Mouse (Mus musculus): ENCODE measurements at regions not wholly inside any gene's neighbourhood (a gene's known extent, or its start where the extent isn't known, plus 50 kb on each side); places are given as distances from the start of the nearest gene placed in this dataset.
A peak's percentile ranks its signal among the peaks of the same experiment; 100 is the strongest.

DNA sequence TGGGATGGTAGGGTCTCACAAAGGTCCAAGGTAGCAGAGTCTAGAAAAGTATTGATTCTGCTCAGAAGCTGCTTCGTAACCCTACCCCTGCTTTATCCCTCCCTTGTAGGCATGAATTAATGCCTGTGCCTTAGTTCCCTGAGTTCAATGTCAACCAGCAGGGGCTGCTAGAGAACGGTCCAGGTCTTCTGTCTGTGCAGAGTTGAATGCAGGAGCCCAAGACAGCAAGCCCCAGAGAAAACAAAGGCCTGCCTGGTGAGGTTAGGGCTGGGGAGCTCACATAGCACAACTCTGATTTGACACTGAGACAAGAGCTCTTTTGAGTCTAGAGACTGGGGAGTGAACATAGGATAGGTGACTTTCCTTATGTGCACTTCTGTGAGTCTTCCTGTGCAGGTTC lies 56.6 kb downstream of the Olig3 start:
- peak; percentile 76 for DNase-seq (ENCODE audit: low read depth, low spot score)

DNA sequence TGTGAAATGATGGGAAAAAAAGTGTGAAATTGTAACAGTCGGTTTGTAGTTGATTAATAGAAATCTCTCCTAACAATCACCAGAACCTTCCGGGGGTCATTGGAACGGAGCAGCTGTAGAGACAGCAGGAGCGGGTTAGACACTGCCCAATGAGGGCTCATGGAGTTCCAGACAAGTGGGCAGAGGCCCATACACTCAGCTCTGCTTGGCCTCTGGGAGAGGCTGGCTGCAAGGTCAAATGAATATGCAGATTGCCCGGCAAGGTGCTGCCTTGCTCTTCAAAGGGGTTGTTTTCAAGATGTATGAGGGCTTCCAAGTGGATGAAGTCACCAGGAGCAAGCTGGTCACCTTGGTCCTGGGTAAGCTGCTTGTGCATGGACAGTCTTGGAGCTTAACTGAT lies 57.6 kb downstream of the Olig3 start:
- peak; percentile 52 for DNase-seq (ENCODE audit: low read depth, low spot score)

DNA sequence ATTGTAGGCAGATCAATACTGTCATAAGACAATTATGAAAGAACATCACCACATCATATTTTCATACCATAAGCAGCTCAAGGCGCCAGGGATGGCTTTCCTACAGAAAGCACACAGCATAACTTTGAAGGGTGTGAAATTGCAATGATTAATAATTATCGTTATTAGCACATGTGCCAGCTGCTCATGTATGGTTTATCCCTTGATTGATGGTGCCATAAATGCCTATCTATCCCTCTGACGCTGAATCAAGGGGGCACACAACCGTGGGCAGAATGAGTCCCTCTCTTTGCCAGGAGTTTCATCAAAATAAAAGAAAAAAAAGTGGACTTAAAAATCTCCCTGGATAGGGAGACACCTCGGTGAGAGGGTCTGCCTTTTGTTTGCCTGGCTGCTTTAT lies 58.5 kb downstream of the Olig3 start:
- no peak for DNase-seq (ENCODE audit: low read depth, low spot score)

DNA sequence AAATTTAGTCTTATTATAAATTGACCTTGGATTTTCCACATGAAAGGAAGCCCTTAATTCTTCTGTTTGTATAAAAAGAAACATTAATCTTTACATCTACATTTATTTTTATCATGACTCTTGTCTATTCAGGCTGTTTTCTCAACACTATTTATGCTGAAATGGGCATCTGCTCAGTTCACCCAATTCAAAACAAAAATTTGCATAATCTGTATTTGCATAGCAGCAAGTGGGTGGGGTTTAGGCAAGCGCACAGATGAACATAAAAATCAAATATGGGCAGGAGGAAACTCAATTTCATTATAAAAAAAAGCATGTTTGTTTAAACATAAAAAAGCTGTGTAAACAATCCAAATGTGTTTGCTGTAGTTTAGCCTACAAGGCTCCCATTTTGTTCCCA lies 67.7 kb downstream of the Olig3 start:
- DNase-seq (ENCODE audit: low read depth, low spot score) = no peak

DNA sequence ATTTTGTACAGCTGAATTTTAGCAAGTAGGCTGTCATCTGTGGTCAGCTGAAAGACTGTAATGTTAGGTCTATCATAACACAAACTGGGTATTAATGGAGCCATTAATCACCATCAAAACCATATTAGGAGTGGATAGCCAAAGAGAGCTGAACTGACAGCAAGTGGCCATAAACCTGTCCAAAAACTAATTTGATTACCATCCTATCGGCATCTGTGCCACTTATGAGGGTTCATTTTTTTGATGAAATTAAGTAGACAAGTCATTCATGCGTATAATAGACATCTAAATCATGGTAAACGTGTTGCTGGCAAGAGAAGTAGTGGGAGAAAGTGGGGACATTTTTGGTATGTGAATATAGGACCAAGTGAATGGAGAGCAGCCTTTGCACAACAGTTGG lies 68.6 kb downstream of the Olig3 start:
- no peak for DNase-seq (ENCODE audit: low read depth, low spot score)

DNA sequence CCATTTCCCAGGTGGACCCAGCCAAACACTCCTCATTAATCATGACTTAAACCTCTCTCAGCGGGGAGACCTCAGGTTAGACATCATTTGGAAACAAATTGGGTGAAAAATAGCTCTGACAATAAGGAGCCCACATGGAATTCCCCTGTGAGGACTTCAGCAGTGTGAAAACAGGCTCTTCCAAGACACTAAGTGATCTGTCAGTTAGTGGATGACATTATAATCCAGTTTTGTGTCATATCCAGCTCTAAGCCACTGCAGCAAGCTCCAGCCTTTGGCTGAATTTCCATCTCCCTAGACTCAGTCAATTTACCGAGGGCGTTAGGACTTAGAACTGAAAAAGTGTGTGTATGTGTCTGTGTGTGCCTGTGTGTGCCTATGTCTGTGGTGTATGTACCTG lies 70.5 kb downstream of the Olig3 start:
- DNase-seq (ENCODE audit: low read depth, low spot score) = no peak

DNA sequence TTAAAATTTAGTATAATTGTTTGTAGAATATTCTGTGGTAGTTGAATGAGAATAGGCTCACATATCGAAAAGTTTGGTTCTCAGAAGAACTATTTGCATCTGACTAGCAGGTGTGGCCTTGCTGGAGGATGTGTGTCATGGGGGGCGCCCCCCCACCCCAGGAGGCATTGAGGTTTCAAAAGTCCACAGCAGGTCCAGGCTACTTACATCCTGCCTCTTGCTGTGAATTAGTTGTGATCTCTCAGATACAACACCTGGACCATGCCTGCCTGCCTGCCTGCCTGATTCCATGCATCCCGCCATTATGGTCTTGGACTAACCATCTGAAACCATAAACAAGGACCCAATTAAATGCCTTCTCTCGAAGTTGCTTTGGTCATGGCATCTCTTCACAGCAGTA lies 76.2 kb downstream of the Olig3 start:
- peak; percentile 20 for DNase-seq (ENCODE audit: low read depth, low spot score)

DNA sequence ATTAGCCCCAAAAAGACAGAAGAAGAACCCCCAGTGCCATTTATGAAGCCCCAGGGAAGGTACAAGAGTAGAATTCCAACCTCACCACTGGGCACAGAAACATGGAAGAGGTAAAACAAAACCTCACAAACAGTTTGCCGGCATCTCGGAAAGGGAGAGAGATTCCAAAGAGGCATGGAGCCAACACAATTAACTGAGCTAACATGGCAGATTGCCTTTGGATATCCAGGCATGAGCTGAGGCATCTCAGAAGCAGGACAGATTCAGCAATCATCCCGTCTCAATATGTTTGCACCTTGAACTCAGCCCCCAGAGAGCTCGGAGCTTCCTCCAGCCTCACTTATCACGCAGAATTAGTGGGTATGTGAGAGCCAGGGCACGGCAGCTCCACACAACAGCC lies 78.3 kb downstream of the Olig3 start:
- DNase-seq (ENCODE audit: low read depth, low spot score) = no peak

DNA sequence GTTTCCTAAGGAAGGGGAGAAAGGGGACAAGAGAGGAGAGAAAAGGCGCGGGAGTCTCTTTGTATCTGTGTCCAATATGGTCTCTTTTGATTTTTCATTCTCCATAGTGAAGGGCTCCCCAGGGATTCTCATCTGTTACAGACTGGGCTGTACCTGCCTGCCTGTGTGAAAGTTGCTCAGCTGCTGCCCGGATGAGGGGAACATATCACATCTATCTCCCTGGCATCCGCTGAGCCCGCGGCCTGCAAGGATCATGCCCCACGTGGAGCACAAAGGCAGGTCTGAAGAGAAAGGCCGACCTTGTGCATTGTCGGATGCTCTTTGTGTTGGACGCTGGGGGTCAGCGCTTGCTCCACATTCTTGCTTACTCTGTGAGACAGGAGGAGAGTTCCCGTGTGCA lies 85.5 kb downstream of the Olig3 start:
- peak; percentile 68 for DNase-seq (ENCODE audit: low read depth, low spot score)

DNA sequence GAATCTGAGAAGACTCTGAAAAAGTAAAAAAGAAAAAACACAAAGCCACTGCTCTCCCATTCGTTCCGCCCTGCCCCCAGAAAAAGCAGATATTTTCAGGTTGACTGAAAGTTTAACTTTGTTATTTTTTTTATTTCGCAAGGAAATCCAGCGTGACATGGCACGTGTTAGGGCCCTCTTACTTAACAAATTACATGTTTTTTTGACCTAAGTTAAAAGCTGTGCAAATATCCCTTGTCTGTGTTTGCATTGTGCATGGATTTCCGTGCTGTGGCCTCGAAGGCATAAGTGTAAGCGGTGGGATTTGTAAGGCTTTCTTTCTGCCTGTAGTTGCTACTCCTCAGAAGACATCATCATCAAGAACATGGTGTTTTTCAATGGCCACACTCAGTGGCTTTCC lies 87.2 kb downstream of the Olig3 start:
- no peak for DNase-seq (ENCODE audit: low read depth, low spot score)

DNA sequence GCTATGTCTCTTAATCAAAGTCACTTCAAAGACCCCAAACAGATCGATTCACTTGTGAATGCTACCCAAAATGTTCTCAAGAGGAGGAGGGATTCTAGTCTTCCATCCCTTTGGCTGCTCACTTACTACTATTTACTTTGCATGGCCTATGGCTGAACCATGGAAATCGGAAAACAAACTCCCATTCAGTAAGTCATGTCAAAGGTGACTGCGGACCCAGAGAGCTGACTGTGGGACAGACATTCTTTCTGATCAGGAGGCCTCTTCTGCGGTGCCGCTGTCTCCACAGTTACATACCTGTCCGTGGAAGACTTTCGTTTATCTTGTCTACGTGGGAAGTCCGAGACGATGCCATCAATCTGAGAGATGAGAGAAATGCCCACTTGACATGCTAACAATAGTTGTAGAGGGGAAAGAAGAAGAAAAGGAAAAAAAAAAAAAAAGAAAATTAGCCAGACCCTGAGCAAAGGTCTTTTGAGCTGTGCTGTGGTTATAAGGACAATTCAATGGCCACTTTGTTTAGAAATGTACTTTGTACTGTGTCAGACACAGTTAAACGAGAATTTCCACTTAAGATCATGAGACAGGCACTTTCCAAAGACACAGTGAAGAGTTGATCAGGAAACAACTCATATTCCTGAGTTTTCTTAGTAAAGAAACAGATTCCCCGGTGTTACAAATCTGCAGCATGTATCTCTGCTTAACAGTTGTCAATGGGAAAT lies 92.7 kb downstream of the Olig3 start:
- no peak for DNase-seq (ENCODE audit: low read depth, low spot score)

DNA sequence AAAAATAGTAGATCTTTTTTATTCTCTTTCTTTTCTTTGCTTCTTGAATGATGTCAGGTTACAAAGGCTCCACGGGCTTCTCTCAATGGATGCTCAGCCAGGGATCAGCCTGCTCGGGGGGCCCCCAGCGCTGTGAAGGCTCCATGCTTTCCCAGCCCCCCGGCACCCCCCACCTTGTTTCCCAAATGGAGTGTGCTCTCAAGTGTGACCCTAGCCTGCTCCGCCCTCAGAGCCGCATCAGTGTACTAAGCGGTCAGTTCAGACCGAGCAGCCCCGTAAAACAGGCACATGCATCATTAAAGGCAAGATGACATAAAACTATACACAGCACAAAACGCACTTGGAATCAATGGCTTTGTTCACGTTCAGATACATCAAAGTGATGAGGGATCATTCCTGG lies 102.7 kb downstream of the Olig3 start:
- no peak for DNase-seq (ENCODE audit: low read depth, low spot score)

DNA sequence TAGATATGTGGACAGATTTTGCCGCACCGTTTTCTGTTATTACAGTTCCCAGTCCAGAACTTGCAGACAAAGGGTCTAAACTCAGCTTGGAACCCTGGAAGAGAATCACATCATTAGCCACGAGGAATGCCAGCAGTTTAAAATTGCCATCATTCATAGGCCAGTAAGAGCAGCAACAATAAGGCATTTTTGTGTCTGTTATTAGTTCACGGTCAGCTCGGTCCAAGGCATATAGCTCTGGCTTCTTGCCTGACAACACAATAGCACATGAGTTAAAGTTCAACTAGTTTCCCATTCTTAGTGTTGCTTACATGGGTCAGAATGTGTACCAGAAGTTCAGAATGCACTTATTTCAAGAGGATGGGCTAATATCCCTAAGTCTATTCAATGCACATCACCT lies 103.4 kb downstream of the Olig3 start:
- no peak for DNase-seq (ENCODE audit: low read depth, low spot score)

DNA sequence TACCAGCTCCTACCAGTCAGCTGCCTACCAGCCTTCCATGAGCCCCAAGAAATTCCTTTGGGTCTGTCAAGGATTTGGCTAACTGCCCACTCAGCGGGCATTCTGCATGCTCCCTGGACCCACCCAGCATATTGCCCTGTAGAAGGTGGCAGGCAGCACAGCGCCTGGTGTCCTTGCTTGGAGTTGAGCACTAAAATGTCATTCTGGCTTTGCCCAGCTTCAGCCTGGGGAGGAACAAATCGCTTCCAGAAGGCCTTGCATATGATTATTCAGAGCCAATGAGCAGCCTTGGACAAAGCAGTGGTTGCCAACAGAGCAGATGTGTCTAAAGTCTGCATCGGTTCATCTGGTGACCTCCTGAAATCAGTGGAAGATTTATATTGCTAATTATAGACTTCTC lies 103.8 kb downstream of the Olig3 start:
- no peak for DNase-seq (ENCODE audit: low read depth, low spot score)

DNA sequence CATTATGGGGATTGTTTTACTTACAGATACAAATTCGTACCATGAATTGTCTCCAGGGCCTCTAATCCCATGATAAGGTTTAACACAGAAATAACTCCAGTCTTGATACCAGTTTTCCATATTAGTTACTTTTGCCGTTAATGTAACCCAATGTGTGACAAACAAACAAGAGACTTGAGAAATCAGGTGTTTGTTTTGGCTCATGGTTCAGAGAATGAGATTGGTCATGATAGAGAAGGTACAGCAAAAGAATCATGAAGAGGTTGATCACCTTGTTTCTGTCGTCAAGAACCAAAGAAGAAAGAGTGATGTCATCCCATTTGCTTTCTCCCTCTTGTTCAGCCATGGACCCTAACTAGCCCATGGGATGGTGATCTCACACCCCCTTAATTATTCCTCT lies 107.5 kb downstream of the Olig3 start:
- DNase-seq (ENCODE audit: low read depth, low spot score) = no peak

DNA sequence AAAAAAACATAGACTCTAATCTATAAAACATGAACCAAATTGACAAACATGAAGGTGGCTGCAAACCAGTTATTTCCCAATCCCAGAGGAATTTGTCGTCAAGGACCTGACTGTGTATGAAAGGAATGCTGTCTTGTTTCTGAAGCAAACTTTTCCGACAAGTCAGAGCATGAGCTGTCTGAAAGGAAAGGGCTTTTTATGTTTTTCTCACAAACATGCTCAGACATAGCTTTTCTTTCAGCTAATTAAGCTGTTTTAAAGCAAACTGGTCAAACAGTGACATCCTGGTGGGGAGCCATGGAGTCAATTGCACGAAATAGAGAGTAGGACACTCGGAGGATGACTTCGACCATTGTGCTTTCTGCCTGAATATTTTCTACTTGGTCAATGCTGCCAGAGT lies 108.2 kb downstream of the Olig3 start:
- DNase-seq (ENCODE audit: low read depth, low spot score) = no peak

DNA sequence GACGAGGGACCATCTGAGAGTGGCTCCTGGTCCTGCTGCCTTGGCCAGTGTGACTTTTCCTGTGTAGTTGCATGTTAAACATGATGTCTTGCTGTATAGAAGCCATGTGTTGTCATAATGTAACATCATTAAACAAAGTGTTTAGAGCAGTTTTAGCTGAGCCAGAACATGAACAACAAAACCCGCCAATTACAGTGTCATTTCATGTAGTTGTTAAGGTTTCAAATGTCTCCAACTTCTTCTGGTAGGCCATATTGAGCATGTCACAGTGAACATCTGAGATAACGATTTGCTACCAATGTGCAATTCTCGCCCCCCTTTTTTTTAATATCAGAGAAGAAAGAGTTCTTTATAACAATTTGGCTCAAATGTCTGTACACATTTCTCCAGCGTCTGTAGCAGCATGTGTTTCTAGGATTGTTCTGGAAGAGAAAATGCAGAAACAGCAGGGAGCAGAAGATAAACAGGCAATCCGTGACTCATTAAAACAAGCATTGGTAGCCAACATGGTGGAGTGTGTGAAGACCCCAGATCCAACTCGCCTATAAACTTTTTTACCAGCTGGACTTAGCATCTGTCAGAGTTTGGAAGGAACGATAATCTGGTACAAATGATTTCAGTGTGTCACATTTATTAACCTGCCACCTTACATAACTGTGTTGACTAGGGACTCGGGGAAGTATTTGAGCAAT lies 115.2 kb downstream of the Olig3 start:
- no peak for DNase-seq (ENCODE audit: low read depth, low spot score)

DNA sequence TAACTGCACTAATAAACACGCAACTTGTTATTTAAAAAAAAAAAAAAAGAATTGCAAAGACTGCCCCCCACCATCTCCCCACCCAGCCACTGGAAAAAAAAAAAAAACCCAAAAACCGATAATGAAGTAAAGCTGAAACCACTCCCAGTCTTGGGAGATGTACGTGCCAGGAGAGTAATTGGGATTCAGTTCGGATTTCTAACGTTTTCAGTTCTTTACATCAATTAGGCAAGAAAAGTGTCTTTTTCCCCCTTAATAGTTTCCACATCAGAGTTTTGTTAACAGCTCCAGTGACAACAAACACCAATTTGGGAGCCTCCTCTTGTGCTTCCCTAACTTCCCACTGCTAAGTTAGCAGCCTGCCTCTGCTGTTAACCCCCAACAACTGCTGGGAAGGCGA lies 115.7 kb downstream of the Olig3 start:
- DNase-seq (ENCODE audit: low read depth, low spot score) = no peak

DNA sequence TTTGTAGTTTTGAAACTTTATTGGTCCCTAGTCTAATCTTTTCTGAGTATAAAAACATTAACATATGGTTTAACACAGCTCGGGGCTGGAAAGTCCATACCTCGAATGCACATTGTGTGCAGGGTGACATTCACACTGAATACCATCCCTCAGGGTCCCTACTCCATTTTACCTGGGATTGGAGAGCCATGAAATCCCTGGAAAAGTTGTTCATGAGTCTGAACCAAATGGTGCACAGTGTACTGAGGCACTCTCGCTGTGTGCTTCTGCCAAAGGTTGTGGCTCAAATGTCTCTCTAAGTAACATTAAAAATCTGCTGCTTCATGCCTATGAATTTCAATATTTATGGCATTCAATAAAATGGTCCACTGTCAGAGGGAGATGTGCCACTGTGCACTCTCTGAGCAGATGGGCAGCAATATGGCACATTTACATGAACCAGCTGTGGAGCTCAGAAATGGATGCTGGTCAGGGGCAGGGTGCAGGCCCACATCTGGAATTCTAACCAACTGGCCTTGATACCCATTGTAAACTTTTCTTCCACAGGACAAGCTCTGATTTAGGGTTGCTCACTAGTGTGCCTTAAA lies 116.7 kb downstream of the Olig3 start:
- no peak for DNase-seq (ENCODE audit: low read depth, low spot score)

DNA sequence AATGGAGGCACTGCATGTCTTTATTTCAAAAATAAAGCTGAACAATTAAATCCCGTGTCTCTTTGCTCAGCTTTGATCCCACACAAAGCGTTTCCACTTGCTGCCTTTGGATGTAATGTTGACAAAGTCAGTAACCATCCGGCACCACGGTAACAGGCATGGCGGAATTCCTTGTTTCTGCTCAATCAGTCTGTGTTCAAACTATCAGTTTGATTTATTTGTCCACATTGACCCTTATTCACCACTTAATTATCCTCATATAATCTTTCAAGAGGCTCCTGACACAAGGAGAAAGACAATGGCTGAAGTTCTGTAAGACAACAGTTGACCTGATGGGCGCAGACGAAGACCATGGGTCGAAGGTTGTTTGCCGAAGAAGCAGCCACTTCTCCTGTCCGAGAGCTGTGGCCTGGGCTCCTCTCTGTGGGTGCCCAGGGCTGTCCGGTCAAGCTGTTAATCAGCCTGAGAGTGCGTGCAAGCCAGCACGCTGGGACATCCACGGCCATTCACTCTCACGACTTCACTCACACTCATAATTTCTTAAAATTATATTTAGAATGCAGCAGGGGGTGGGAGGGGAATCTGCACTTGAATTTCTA lies 106.1 kb upstream of the Ifngr1 start:
- no peak for DNase-seq (ENCODE audit: low read depth, low spot score)

DNA sequence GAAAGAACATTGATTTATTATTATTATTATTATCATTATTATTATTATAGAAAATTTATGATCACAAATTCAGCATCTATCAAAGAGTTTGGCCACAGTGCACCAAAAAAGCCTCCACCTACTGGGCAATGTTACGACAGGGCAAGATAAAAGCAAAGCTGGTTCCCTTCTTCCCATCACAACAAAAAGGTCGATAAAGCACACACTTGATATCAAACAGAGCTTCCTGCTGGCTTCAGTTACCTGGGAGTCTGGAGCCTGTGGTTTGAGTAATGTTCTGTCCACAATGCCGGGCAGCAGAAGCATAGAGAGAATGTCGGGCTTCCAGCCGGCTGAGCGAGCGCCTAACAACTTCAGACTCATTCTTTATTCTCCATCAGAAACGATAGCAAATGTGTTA lies 101.2 kb upstream of the Ifngr1 start:
- DNase-seq (ENCODE audit: low read depth, low spot score) = no peak

DNA sequence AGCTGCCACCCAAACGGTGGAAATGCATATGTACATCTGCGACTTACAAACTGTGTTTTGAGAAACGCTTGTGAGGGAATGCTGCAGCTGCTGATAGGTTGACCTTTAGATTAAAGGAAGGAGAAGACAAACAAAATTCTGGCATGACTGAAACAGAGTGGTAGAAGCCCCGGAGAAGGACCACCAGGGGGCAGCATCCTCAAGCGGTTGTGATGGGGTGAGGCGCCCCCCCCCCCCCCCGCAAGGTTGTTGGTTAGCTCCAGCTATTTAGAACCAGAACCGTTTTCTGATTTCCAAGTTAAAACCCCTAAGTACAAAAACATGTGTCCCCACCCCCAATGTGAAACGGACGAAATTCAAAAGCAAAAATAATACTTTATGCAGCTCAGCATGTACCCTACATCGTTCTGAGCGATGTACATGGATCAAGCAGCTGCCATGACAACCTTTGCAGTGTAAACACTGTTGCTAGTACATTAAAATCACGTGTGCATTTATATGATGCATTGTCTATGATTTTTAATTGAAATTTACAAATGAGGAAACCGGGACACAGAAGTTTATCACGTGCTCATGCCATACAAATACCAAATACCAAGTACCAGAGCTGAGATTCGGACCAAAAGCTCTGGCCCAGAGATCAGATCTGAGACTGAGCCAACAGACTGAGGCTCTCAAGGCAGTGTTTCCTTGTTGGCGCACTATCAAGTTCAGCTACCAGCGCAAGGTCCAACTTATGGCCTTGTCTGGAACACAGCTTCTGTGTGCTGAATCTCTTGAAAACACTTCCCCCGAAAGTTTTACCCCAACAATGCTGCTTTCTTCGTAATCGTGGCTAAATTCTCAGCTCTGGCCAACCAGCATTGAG lies 100.0 kb upstream of the Ifngr1 start:
- DNase-seq (ENCODE audit: low read depth, low spot score) = peak; percentile 48
